Mouse (Mus musculus) heart, embryonic 16.5 days (tissue): ENCODE measurements at regions not wholly inside any gene's neighbourhood (a gene's known extent, or its start where the extent isn't known, plus 50 kb on each side); places are given as distances from the start of the nearest gene placed in this dataset.
"Not testable (repeated sequence)": the region's sequence is repeated elsewhere in the genome, so short reads cannot be mapped to it uniquely, and the experiment has no call there.

Experiments used
- ATAC-seq: fragments of 200-750 bp; cut with Nextera tagmentation; replicated peaks from 2 replicates; pipeline ENCODE4 v1.8.0; 2017; ENCODE audit warnings: moderate number of reproducible peaks; ENCODE audit not compliant: insufficient read depth, low FRiP score; ENCODE audit errors: extremely low read depth
- H3K27ac ChIP-seq: fragments of 300-500 bp; sonication (generic); 2 replicates; pipeline ENCODE4 v1.5.1; 2014; ENCODE audit warnings: mild to moderate bottlenecking, low read length, control low read depth, moderate library complexity
- H3K27me3 ChIP-seq: fragments of 300-500 bp; sonication (generic); 2 replicates; pipeline ENCODE4 v1.6.1; 2014; ENCODE audit warnings: low read length, mixed read lengths; ENCODE audit not compliant: control insufficient read depth, insufficient read depth
- H3K36me3 ChIP-seq: fragments of 300-500 bp; sonication (generic); 2 replicates; pipeline ENCODE4 v1.6.1; 2014; ENCODE audit not compliant: control insufficient read depth, insufficient read depth
- H3K4me1 ChIP-seq: fragments of 300-500 bp; sonication (generic); 2 replicates; pipeline ENCODE4 v1.6.1; 2014; ENCODE audit warnings: low read length, mixed read lengths; ENCODE audit not compliant: control insufficient read depth, insufficient read depth
- H3K4me2 ChIP-seq: fragments of 300-500 bp; sonication (generic); 2 replicates; pipeline ENCODE4 v1.6.1; 2014; ENCODE audit warnings: low read depth, mild to moderate bottlenecking, control low read depth, low read length
- H3K4me3 ChIP-seq: fragments of 300-500 bp; sonication (generic); 2 replicates; pipeline ENCODE4 v1.5.1; 2014; ENCODE audit warnings: mild to moderate bottlenecking, control low read depth, low read length
- H3K9ac ChIP-seq: fragments of 300-500 bp; sonication (generic); 2 replicates; pipeline ENCODE4 v1.6.1; 2014; ENCODE audit warnings: low read length, control low read depth
- H3K9me3 ChIP-seq: fragments of 300-500 bp; sonication (generic); replicated peaks from 2 replicates; pipeline ENCODE4 v1.6.1; 2016; ENCODE audit warnings: low read length; ENCODE audit not compliant: control insufficient read depth
- WGBS: fragments of 180-500 bp; shearing (Covaris S2); extraction: QIAGEN DNeasy Blood & Tissue Kit; methylation state at CpG from one replicate; pipeline ENCODE4 v1.1.7; 2014; 5-methylcytosine and 5-hydroxymethylcytosine counted together

DNA sequence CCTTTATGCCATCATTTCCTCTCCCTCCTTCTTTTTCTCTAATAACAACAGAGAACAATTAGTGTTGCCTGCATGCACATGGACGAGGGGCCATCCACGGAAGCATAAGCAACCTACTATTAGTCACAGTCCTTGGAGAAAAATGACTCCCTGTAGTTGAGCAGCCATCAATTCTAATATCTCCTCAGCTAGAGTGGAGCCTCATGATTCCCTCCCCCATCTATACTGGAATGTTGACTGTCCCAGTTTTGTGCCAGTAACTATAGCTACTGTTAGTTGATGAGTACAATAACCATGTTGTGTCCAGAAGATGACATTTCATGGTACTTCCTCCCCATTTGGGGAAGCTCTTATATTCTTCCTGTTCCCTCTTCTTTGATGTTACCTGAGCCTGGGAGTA is 64.3 kb upstream of the Rtn4 start:
- no peak overlapping the region for H3K27ac ChIP-seq
- H3K27me3 ChIP-seq, result no peaks in the 10 kb centered on the region
- no peak overlapping the region for H3K4me2 ChIP-seq
- H3K9ac ChIP-seq, result no peak overlapping the region
- no peak for ATAC-seq
- H3K4me3 ChIP-seq, result no peak overlapping the region
- peaks cover 17% of the 10 kb centered on the region for H3K4me1 ChIP-seq
- H3K9me3 ChIP-seq, result no peaks in the 10 kb centered on the region
- no peaks in the 10 kb centered on the region for H3K36me3 ChIP-seq
- 65% methylated on average over 2 of the region's 2 CpGs for WGBS

DNA sequence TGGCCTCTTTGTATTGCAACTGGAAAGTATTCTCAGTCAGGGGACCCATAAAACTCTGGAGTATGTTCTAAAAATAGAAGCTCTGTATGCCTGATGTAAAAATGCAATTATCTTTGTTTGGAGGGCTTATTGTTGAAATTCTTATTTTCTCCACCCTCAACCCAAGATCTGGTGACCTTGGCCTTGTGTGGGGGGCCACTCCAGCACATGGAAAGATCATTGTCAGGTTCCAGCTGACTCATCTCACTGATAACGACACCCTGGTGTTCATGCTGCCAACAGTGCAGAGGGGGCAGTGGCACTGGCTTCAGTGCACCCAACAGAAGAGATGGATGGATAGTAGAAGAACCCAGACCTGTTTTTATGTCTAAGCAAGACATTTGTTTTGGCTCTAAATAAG is 60.3 kb upstream of the Rtn4 start:
- Histone ChIP-seq H3K4me3 (no peak overlapping the region), H3K36me3 (no peaks in the 10 kb centered on the region), H3K4me1 (peaks cover 26% of the 10 kb centered on the region), H3K27ac (peak overlapping the region; percentile 75), H3K9me3 (no peaks in the 10 kb centered on the region), H3K9ac (no peak overlapping the region), H3K27me3 (no peaks in the 10 kb centered on the region), H3K4me2 (no peak overlapping the region)
- 15% methylated on average over 1 of the region's 1 CpGs for WGBS
- ATAC-seq, result no peak

DNA sequence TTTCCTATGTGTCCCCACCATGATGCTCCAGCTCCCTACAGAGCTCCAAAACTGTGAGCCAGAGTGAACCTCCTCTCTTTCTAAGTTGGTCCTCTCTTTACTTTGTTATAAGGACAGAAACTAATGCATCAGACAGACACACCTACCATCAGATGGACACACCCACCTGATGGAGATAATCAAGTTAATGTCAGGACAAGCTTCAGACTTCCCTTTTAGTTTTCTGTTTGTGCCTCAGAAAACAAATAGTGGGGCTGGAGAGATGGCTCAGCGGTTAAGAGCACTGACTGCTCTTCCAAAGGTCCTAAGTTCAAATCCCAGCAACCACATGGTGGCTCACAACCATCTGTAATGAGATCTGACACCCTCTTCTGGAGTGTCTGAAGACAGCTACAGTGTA is 59.5 kb upstream of the Rtn4 start:
- H3K4me2 ChIP-seq, H3K27ac ChIP-seq, H3K36me3 ChIP-seq, H3K4me3 ChIP-seq, H3K9ac ChIP-seq, ATAC-seq, H3K27me3 ChIP-seq, H3K9me3 ChIP-seq: not testable (repeated sequence)
- 65% methylated on average over 1 of the region's 1 CpGs for WGBS
- H3K4me1 ChIP-seq, result peaks cover 33% of the 10 kb centered on the region

DNA sequence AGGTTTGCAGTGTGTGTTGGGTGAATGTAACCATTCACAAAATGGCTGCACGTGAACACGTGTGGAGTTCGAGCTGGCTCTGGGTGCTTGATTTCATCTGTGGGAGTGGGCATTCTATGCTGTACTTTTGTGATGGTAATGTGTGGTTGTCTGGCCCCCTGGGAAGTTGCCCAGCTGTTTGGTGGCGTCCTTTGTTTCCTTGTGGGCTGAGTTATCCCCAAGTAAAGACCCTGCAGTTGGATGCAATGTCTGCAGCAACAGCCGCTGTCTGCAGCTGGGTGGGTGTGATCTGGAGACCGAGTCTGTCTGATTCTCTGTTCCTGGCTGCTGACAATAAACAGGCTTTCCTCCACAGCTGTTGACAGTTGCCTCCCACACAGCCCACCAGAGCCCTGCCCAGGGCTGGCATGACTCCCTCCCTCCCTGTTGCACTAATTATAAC is 56.0 kb upstream of the Rtn4 start:
- 28% methylated on average over 6 of the region's 6 CpGs for WGBS
- ATAC-seq, result peak; percentile 95
- peak overlapping the region; percentile 41 for H3K4me2 ChIP-seq
- no peak overlapping the region for H3K4me3 ChIP-seq
- H3K9ac ChIP-seq, result peak overlapping the region; percentile 11
- peak overlapping the region; percentile 89 for H3K27ac ChIP-seq
- no peaks in the 10 kb centered on the region for H3K9me3 ChIP-seq
- no peaks in the 10 kb centered on the region for H3K27me3 ChIP-seq
- no peaks in the 10 kb centered on the region for H3K36me3 ChIP-seq
- H3K4me1 ChIP-seq, result peaks cover 41% of the 10 kb centered on the region

- no peaks in the 10 kb centered on the region for H3K9me3 ChIP-seq
- no peak overlapping the region for H3K4me2 ChIP-seq
- H3K4me1 ChIP-seq, result peaks cover 33% of the 10 kb centered on the region
- H3K27ac ChIP-seq, result peak overlapping the region; percentile 89
- H3K9ac ChIP-seq, result no peak overlapping the region
- ATAC-seq, result no peak
- no peak overlapping the region for H3K4me3 ChIP-seq
- no peaks in the 10 kb centered on the region for H3K27me3 ChIP-seq
- 69% methylated on average over 8 of the region's 8 CpGs for WGBS
- H3K36me3 ChIP-seq, result no peaks in the 10 kb centered on the region
These were observed 54.6 kb upstream of the Rtn4 start for GRCm38 (mm10) chr11:29638093-29638669.

GRCm38 (mm10) chr11:29638861-29639260 is 53.9 kb upstream of the Rtn4 start:
- H3K27ac ChIP-seq, result peak overlapping the region; percentile 89
- H3K9me3 ChIP-seq, result no peaks in the 10 kb centered on the region
- 0 out of 2 replicates have a peak overlapping the region, but pooled peaks have one; percentile 6 for H3K9ac ChIP-seq
- no peak for ATAC-seq
- H3K36me3 ChIP-seq, result no peaks in the 10 kb centered on the region
- no peaks in the 10 kb centered on the region for H3K27me3 ChIP-seq
- peak overlapping the region; percentile 30; the same call in 1 of the 2 replicates for H3K4me2 ChIP-seq
- 15% methylated on average over 2 of the region's 2 CpGs for WGBS
- peaks cover 33% of the 10 kb centered on the region for H3K4me1 ChIP-seq
- no peak overlapping the region for H3K4me3 ChIP-seq
